Mouse (Mus musculus): ENCODE measurements around the gene Gm2696. TPM values are rescaled to one million over a fixed set of nuclear protein-coding genes. Genes with fewer than 3 reads are reported as not detected.

Gm2696 gene
- total and polyA plus RNA-seq, 3 experiments, result not detected

DNA sequence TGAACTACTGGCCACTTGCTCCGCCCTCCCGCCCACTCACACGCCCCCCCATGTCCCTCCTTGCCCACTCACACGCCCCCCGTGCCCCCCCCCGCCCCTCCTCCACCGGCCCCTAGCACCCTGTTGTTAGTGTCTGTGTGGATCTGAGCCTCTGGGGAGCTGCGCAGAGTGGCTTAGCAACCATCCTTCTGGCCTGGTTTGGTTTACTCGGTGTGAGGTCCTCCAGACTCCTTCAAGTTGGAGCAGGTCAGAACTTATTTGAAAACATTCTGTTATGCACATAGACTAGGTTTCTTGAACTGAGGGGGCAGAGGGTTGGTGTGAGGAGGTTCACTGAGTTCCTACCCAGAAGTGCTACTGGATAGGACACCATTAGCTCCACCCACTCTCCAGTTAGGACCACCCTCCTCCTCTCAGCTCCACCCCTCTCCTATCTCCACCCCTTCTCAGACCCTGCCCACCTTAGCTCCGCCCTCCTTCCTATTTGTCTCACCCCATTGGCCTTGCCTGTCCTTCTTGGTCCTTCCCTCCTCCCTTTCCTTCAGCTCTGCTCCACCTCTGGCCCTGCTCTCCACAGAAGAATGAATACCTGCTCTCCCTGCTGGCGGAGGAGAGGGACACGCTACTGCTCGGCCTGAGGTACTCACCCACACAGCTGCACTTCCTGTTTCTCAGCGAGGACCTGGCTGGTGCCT lies 49.7 kb downstream of the Gm2696 start:
- Histone ChIP-seq H3K4me1 (ENCODE audit: insufficient read depth, low read depth, low read length) (no peaks in the 10 kb centered on the region), H3K36me3 (replicated peaks) (no peaks in the 10 kb centered on the region), H3K9me3 (replicated peaks) (no peaks in the 10 kb centered on the region), H3K4me3 (ENCODE audit: low read depth, low read length) (no peak overlapping the region), H3K27me3 (ENCODE audit: insufficient read depth, low read length) (no peaks in the 10 kb centered on the region; the same call in 1 of the 2 replicates)
- no peak for TF ChIP-seq POLR2AphosphoS5 (IDR thresholded peaks at IDR 0.05; ENCODE audit: insufficient replicate concordance, low read depth, low read length)
- TF ChIP-seq GATA2 (IDR thresholded peaks at IDR 0.05; ENCODE audit: borderline replicate concordance, low read depth, low read length), result no peak
- TF ChIP-seq GATA1 (IDR thresholded peaks at IDR 0.05; ENCODE audit: borderline replicate concordance, low read length), result no peak
- no peak for TF ChIP-seq TAL1 (conservative IDR thresholded peaks at IDR 0.05; ENCODE audit: low read depth, low read length)
- TF ChIP-seq CTCF (IDR thresholded peaks at IDR 0.05; ENCODE audit: low read depth, low read length), result no peak
- DNase-seq (ENCODE audit: low spot score) (no peak), ATAC-seq (ENCODE audit: extremely low read depth, insufficient number of reproducible peaks, low FRiP score, poor library complexity, severe bottlenecking) (no peak)

GRCm38 (mm10) chr10:77864762-77865143 lies 50.3 kb downstream of the Gm2696 start:
- no peak for ATAC-seq (ENCODE audit: extremely low read depth, insufficient number of reproducible peaks, low FRiP score, poor library complexity, severe bottlenecking)
- Histone ChIP-seq H3K36me3 (replicated peaks) (no peaks in the 10 kb centered on the region), H3K4me3 (ENCODE audit: low read depth, low read length) (no peak overlapping the region), H3K9me3 (replicated peaks) (no peaks in the 10 kb centered on the region), H3K27me3 (ENCODE audit: insufficient read depth, low read length) (no peaks in the 10 kb centered on the region; the same call in 1 of the 2 replicates), H3K4me1 (ENCODE audit: insufficient read depth, low read depth, low read length) (no peaks in the 10 kb centered on the region)
- no peak for TF ChIP-seq GATA1 (IDR thresholded peaks at IDR 0.05; ENCODE audit: borderline replicate concordance, low read length)
- TF ChIP-seq GATA2 (IDR thresholded peaks at IDR 0.05; ENCODE audit: borderline replicate concordance, low read depth, low read length), result no peak
- no peak for TF ChIP-seq POLR2AphosphoS5 (IDR thresholded peaks at IDR 0.05; ENCODE audit: insufficient replicate concordance, low read depth, low read length)
- no peak for TF ChIP-seq CTCF (IDR thresholded peaks at IDR 0.05; ENCODE audit: low read depth, low read length)
- TF ChIP-seq TAL1 (conservative IDR thresholded peaks at IDR 0.05; ENCODE audit: low read depth, low read length), result no peak
- DNase-seq (ENCODE audit: low spot score), result no peak

- no peak for ATAC-seq (ENCODE audit: extremely low read depth, insufficient number of reproducible peaks, low FRiP score, poor library complexity, severe bottlenecking)
Measured at GRCm38 (mm10) chr10:77867546-77867945, 53.1 kb downstream of the Gm2696 start.

GRCm38 (mm10) chr10:77869651-77870050 lies 55.2 kb downstream of the Gm2696 start:
- Histone ChIP-seq H3K36me3 (replicated peaks) (no peaks in the 10 kb centered on the region), H3K9me3 (replicated peaks) (peaks cover 4% of the 10 kb centered on the region; the same call in 1 of the 2 replicates), H3K4me3 (ENCODE audit: low read depth, low read length) (no peak overlapping the region), H3K27me3 (ENCODE audit: insufficient read depth, low read length) (no peaks in the 10 kb centered on the region), H3K4me1 (ENCODE audit: insufficient read depth, low read depth, low read length) (no peaks in the 10 kb centered on the region)
- no peak for ATAC-seq (ENCODE audit: extremely low read depth, insufficient number of reproducible peaks, low FRiP score, poor library complexity, severe bottlenecking)
- no peak for TF ChIP-seq TAL1 (conservative IDR thresholded peaks at IDR 0.05; ENCODE audit: low read depth, low read length)
- no peak for TF ChIP-seq POLR2AphosphoS5 (IDR thresholded peaks at IDR 0.05; ENCODE audit: insufficient replicate concordance, low read depth, low read length)
- no peak for TF ChIP-seq GATA2 (IDR thresholded peaks at IDR 0.05; ENCODE audit: borderline replicate concordance, low read depth, low read length)
- no peak for TF ChIP-seq GATA1 (IDR thresholded peaks at IDR 0.05; ENCODE audit: borderline replicate concordance, low read length)
- TF ChIP-seq CTCF (IDR thresholded peaks at IDR 0.05; ENCODE audit: low read depth, low read length), result no peak
- DNase-seq (ENCODE audit: low spot score), result no peak

More at GRCm38 (mm10) chr10:77867546-77867945, 53.1 kb downstream of the Gm2696 start:
- Histone ChIP-seq H3K27me3 (ENCODE audit: insufficient read depth, low read length) (no peaks in the 10 kb centered on the region), H3K4me3 (ENCODE audit: low read depth, low read length) (no peak overlapping the region), H3K4me1 (ENCODE audit: insufficient read depth, low read depth, low read length) (no peaks in the 10 kb centered on the region), H3K36me3 (replicated peaks) (no peaks in the 10 kb centered on the region), H3K9me3 (replicated peaks) (peaks cover 4% of the 10 kb centered on the region; the same call in 1 of the 2 replicates)
- TF ChIP-seq GATA2 (IDR thresholded peaks at IDR 0.05; ENCODE audit: borderline replicate concordance, low read depth, low read length), result no peak
- TF ChIP-seq CTCF (IDR thresholded peaks at IDR 0.05; ENCODE audit: low read depth, low read length), result no peak
- no peak for TF ChIP-seq POLR2AphosphoS5 (IDR thresholded peaks at IDR 0.05; ENCODE audit: insufficient replicate concordance, low read depth, low read length)
- no peak for TF ChIP-seq GATA1 (IDR thresholded peaks at IDR 0.05; ENCODE audit: borderline replicate concordance, low read length)
- TF ChIP-seq TAL1 (conservative IDR thresholded peaks at IDR 0.05; ENCODE audit: low read depth, low read length), result no peak
- no peak for DNase-seq (ENCODE audit: low spot score)

- H3K9me3 ChIP-seq (replicated peaks), result no peaks in the 10 kb centered on the region
- no peaks in the 10 kb centered on the region for H3K27me3 ChIP-seq (ENCODE audit: insufficient read depth, low read length)
- no peak for TF ChIP-seq POLR2AphosphoS5 (IDR thresholded peaks at IDR 0.05; ENCODE audit: insufficient replicate concordance, low read depth, low read length)
- TF ChIP-seq TAL1 (conservative IDR thresholded peaks at IDR 0.05; ENCODE audit: low read depth, low read length), result no peak
- TF ChIP-seq CTCF (IDR thresholded peaks at IDR 0.05; ENCODE audit: low read depth, low read length), result no peak
- no peak for TF ChIP-seq GATA1 (IDR thresholded peaks at IDR 0.05; ENCODE audit: borderline replicate concordance, low read length)
- H3K4me3 ChIP-seq (ENCODE audit: low read depth, low read length), result no peak overlapping the region
- ATAC-seq (ENCODE audit: extremely low read depth, insufficient number of reproducible peaks, low FRiP score, poor library complexity, severe bottlenecking) (no peak), DNase-seq (ENCODE audit: low spot score) (no peak)
- no peaks in the 10 kb centered on the region for H3K4me1 ChIP-seq (ENCODE audit: insufficient read depth, low read depth, low read length)
- H3K36me3 ChIP-seq (replicated peaks), result no peaks in the 10 kb centered on the region
Measured at GRCm38 (mm10) chr10:77878985-77879384, 64.5 kb downstream of the Gm2696 start.

DNA sequence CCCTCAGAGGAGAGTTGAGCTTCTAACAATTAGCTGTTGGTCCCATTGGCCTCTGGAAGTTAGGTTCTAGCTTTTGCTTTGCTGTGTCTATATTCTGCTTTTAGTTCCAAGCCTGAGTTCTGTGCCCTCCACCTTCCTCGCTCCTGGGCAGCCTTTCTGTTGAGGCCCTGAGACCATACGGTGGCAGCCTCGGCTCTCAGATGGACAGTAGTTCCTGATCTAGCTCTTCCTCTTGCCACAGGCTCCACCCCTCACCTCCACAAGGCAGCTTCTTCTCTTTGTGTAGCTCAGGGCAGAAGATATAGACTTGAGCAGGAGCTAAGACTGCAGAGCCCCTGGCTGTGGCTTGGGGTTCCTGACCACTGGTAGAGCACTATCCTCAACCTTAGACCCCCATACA lies 65.8 kb downstream of the Gm2696 start:
- ATAC-seq (ENCODE audit: extremely low read depth, insufficient number of reproducible peaks, low FRiP score, poor library complexity, severe bottlenecking), result no peak

More for the DNA sequence above, 65.8 kb downstream of the Gm2696 start:
- H3K4me3 ChIP-seq (ENCODE audit: low read depth, low read length), result no peak overlapping the region
- DNase-seq (ENCODE audit: low spot score), result no peak
- no peak for TF ChIP-seq POLR2AphosphoS5 (IDR thresholded peaks at IDR 0.05; ENCODE audit: insufficient replicate concordance, low read depth, low read length)
- TF ChIP-seq GATA1 (IDR thresholded peaks at IDR 0.05; ENCODE audit: borderline replicate concordance, low read length), result no peak
- TF ChIP-seq GATA2 (IDR thresholded peaks at IDR 0.05; ENCODE audit: borderline replicate concordance, low read depth, low read length), result no peak
- TF ChIP-seq CTCF (IDR thresholded peaks at IDR 0.05; ENCODE audit: low read depth, low read length), result no peak
- no peak for TF ChIP-seq TAL1 (conservative IDR thresholded peaks at IDR 0.05; ENCODE audit: low read depth, low read length)
- H3K4me1 ChIP-seq (ENCODE audit: insufficient read depth, low read depth, low read length), result no peaks in the 10 kb centered on the region
- no peaks in the 10 kb centered on the region for H3K9me3 ChIP-seq (replicated peaks)
- no peaks in the 10 kb centered on the region for H3K36me3 ChIP-seq (replicated peaks)
- no peaks in the 10 kb centered on the region for H3K27me3 ChIP-seq (ENCODE audit: insufficient read depth, low read length)

Data from G1E (cell line).